Mouse (Mus musculus) WW6 (cell line): Measurements from ENCODE around the gene Rbm5.

Source experiments
- DNase-seq: peaks from one replicate; pipeline ENCODE4 v3.0.0-alpha.2; 2013; ENCODE audit warnings: low read depth, low spot score

Rbm5 gene

DNA sequence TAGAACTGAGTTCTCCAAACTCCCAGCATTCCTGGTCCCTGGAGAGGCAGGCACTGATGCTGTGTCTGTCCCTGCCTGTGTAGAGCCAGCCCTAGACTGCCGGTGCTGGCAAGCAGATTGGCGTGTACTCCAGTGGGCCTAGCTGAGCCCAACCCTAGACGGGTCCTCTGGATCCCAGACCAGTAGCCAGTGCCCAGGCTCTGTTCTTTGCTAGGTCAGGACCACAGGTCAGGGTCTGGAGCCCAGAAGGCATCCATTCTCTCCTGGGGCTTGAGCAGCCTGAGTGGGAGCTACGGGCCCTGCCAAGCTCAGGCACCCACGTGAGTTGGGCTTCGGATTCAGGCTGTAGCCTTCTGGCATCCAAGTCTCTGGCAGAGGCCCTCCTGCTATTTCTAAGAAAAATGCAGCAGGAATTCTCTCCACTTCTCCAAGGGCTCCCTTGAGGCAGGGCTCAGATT lies 70.7 kb downstream of the Rbm5 start:
- DNase-seq: no peak

DNA sequence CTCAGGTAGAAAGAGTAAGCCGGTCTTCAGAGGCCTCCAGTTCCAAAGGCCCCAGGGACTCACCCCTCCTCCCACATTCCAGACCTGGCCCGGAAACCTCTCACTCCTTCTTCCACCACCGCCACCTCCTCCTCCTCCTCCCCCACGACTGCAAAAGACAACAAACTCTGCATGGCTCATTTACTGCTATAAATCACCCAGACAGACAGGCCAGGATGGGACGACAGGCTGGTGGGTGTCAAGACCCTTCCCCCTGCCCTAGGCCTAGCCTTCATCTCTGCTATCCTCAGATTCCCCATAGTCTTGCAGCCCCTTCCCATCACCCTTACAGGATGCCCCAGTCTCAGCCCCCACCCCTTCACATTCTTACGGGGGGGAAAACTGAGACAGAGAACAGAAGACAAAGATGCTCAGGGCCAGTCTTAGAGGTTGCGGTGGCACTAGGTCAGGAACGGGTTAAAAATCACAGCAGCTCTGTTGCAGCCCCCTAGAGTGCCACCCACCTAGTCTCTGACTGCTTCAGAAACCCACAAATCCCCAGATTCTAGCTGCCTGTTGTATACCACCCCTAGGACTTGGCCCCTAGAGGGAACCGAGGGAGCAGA lies 71.3 kb downstream of the Rbm5 start:
- DNase-seq: no peak

DNA sequence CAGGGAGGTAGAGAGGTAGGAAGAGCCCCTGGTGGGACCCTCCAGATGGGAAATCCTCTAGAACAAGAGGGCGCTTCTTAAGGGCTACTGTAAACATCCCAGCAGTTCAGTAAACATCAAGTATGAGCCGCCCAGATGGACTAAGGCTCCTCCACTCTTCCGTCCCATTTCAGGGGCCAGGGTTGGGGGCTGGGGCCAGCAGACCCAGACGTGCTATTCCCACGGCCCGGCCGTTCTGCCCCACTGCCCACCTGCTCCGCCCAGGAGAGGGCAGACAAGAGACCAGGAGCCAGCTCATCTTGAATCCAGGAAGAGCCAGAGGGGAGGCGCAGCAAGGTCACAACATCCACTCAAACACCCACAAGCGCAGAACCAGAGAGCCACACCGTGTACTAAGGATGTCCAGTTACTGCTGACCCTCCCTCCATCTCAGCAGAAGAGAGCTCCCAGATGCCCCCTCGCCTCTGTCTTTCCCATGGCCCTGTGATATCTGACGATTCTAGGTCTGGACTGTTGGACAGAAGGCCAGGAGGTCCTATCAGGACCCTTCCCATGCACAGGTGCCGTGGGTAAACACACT lies 72.1 kb downstream of the Rbm5 start:
- no peak for DNase-seq

DNA sequence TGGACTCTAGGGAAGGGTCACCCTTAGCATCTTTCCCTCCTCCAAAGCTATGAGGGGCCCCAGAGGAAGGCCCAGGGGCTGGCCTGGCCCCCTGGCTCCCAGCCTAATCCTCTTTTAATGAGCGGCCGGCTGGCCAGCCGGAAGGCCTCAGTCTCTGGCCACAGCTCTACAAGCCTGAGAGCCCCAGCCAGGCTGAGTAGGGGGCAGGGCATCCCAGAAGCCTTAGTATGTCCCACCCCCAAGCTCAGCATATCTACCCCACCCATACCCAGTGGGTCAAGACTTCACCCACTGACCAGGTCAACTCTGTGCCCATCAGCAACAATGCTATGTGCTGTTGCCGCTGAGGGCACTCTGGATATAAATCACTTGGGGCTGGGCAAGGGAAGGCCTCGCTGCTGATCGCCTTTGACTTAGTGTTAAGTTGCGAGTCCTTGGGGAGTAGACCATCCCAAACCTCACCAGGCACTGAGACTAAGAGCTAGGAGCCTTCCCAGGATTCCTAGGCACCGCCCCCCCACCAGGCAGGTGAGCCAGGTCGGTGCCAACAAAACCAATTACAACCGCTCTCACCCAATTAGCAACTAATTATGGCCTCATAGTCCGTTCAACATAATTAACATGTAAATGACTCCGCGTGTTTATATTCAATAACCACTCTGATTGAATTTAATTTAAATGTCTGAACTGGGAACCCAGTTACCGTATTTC lies 72.8 kb downstream of the Rbm5 start:
- DNase-seq: no peak

DNA sequence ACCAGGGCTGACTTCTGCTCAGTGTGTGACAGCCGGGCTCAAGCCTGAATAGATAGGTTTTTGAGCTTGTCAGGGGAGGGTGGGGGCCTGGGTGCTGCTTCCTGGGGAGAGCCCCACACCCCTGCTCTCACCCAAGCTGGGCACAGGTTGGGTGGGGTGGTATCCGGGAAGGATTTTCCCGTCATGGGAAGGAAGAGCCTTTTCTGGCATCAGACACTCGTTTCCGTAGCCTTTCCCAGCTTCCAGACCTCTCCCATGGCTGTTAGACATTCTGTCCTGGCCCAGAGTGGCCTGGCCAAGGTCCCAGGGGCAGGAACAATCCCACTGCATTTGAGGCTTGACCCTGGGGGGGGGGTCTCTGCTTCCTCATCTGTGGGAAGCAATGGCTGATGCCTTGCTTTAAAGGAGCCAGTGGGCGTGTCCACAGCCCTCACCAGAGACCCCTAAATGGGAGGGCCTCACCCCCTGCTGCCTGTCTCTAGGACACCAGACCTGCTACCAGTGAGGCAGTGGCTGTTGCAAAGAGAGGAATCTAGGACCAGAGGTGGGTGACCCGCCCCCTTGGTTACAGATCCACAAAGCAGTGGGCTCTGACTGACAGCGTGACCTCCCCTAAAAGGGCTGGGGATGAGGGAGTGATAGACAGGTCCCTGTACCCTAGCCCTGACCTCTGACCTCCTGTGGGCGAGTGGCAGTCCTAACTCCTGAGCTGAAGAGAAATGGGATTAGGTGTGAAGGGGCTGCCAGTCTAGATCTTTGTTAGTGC lies 73.8 kb downstream of the Rbm5 start:
- no peak for DNase-seq

DNA sequence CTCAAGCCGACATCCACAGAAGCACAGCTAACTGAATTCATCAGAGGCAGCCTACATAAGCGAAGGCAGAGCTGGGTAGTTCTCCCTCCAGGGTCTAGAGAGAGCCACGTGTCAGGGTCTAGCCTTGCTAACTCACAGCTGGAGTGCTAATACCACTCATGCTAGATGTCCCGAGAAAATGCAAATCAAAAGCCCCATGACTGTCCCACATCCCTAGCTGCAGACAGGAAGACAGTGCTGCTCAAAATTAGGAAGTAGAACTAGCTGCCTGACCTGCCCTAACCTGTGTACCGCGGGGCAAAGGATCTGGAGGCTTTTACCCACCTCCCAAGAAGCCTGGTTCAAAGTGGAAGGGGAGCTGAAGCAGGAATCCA lies 74.7 kb downstream of the Rbm5 start:
- DNase-seq: no peak

DNA sequence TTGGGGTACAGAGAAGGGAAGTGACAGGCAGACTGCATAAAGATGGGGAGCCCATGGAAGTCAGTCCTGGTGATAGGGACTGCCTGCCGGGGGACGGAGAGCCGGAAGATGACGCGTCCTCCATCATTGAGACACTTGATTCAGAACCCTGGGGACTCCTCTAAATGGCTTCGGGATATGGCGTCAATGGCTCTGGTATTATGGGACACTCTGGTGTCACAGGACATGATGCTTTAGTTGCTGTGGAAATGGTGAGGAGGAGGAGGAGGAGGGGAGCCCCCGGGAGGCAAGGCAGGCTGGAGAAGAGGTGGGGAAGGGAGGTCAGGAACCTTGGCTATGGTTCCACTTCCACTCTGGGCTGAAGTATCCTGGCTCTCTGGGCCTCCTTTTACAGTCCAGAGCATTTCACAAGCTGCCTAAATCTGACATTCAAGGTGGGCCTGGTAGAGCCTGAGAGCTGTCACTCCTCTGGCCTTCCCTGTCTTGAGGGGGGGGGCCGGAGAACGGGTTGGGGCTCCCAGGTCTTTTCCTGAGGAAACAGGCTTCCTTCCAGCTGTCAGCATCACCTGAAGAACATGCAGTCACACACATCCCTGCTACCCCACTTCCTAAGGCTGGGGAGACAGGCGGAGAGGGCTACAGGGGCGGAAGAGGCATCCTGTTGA lies 75.2 kb downstream of the Rbm5 start:
- DNase-seq: no peak

DNA sequence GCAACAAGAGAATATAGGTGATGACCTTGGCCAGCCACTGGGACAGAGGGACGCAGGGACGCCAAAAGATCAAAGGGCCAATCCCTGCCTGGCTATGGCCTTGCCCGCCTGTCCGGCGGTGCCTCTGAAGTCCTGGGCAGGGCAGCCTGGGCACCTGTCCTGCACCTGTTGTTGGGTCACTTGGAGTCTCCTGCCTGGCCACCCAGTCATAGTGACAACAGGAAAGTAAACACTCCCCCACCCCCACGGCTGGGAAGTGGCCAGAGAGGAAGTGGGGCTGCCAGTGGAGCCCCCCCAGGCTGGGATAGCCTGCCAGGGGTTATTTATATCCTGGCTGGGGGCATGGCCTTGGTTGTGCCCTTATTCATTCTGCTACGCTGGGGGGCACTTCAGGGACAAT lies 76.2 kb downstream of the Rbm5 start:
- DNase-seq: no peak

DNA sequence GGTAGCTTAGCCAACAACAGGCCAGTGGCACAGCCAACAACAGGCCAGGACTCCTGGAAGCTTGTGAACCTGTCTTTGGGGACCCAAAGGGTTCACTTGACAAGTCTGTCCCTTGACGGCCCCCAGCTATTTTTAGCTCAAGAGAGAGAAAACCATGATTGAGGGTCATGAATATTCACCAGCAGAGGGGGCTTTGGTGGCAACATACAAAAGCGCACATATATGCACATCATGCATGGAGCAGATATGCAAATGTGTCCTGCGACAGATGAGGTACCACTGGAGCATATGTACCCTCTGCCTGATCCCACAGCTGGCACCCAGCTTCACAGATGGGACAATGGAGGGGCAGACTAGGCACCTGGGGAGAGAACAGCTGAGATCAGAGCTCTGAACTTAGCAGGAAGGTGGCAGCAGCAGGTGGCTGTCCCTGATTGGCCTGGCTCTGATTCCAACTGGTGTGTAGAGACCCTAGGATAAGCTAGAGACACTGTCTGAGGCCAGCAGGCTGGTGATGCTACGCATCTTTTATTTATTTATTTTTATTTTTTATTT lies 77.3 kb downstream of the Rbm5 start:
- no peak for DNase-seq

DNA sequence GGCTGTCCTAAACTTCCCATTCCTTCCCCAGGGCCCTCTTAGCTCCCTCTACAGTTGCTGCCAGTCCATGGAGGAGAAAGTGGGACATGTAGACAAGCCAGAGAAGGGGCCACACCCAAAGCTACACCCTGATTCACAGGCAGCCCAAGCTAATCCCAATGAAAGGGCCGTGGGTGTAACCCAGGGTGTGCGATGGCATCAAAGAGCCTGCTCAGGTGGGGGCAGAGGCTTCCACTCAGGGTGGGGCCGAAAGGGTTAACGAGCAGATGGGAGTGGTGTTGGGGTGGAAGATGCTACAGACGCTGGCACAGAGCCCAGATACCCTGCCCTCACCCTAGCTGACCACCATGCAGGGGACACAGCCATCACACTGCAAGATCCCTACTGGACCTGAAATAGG lies 78.0 kb downstream of the Rbm5 start:
- no peak for DNase-seq

DNA sequence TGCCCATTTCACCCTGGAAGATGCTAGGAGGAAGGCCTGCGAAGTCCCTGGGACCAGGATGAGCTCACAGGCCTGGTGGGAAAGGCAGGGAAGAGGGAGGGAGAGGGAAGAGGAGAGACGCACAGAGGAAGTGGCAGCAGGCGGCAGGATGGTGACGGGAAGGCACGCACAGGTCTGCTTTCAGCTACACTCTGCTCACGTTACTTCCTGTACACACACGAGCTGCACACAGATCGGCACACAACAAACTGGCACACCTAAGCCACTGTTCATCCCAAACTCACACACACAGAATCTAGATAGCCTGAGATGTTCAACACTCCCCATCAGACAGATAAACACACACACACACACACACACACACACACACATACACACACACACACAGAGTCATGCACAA lies 80.4 kb downstream of the Rbm5 start:
- no peak for DNase-seq
